Mouse (Mus musculus) stomach, postnatal 0 days (tissue): ENCODE data around the gene Gpatch2.

Source experiments
- CTCF ChIP-seq: IDR thresholded peaks from 2 replicates; pipeline ENCODE4 v1.5.1; 2016; ENCODE audit warnings: antibody characterized with exemption, low read depth, mild to moderate bottlenecking, moderate library complexity
- EP300 ChIP-seq: optimal IDR thresholded peaks from 2 replicates; pipeline ENCODE3; 2016; ENCODE audit warnings: antibody characterized with exemption

GRCm38 (mm10) chr1:187389476-187389875 is 174.2 kb downstream of the Gpatch2 start:
- TF ChIP-seq CTCF (no peak), EP300 (no peak)
